Mouse (Mus musculus) induced T-regulatory cell, adult 2 months (primary cell): ENCODE results near the gene Ankrd65.
"Not testable (repeated sequence)": the region's sequence is repeated elsewhere in the genome, so short reads cannot be mapped to it uniquely, and the experiment has no call there.

Experiments
- DNase-seq: peaks from one replicate; pipeline ENCODE4 v3.0.0-alpha.2; 2012; ENCODE audit warnings: low read depth

Ankrd65 gene

GRCm38 (mm10) chr4:155774971-155775740, 15.1 kb upstream of the Ankrd65 start:
- peak; percentile 24 for DNase-seq

DNA sequence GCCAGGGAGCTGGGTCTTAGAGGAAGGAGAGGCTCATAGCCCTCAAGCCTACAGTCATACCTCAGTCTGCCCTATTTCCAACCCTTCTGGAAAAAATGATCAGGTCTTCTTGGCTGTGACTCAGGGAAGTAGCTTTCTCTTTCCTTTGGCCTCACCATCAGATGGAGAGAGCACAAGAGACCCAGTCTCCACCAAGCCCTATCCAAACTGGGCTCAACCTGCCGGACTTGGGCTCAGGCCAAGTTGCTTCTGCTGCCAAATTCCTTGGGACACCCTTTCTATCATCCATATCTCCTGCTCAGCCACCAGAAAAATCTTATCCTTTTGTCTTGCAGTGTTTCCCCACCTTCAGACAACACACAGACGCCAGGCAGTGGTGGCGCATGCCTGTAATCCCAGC, 14.4 kb upstream of the Ankrd65 start:
- DNase-seq, result no peak

DNA sequence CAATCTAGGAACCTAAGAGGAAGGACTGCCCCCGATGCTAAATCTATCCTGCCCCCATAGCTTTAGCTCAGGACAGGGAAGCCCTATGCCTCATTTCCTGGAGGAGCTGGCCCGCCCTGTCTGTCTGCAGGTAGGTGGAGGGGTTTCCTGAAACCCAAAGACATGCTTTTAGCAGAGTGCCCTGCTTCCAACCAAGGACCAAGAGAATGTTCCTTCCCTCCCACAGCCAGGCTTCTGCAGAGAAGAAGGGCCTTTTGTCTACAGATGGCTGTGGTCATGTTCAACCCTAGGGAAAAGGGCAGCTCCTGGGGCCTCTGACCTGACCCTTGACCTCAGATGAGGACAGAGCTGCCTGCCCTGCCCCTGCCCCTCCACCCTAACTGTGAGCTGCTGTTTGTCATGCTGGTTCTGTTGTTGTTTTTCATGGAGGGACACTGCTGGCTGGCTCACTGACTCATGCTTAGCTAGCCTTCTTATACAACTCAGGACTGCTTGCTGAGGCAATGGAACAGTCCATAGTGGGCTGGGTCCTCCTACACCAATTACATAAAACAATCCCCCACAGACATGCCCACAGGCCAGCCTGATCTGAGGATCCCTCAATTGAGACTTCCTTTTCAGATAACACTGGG, 13.4 kb upstream of the Ankrd65 start:
- DNase-seq, result no peak

DNA sequence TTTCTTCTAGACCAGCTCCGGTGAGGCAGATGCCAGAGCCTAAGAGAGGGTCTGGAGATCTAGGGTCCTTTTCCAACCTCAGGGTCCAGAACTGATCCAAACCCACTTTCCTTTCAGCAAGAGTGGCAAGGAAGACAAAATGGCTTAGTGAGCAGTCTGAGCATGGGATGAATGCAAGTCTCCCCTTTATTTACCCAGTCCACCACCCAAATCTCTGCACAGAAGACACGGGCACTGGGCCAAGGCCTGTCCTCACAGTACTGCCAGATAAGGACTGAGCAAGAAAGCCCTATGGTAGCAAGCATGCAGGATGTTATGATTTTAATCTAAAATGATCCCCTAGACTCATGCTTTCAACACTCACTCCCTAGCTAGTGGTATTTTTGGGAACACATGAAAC, 12.4 kb upstream of the Ankrd65 start:
- no peak for DNase-seq

DNA sequence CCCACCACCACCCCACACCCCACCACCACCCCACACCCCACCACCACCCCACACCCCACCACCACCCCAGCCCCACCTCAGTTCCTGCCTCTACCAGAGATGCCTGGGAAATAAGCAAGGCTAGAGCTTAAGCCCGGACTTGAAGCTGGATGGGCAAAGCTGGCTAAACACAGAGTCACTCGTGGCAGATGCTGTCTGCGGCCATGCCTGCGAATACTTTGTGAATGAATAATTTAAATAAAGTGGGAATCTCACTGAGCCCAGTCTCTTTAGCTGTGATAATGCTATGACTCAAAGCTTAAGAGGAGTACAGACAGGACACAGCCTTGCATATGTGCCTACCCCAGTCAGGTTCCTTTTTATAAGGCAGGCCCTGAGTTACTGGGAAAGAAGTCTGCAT, 10.7 kb upstream of the Ankrd65 start:
- no peak for DNase-seq

DNA sequence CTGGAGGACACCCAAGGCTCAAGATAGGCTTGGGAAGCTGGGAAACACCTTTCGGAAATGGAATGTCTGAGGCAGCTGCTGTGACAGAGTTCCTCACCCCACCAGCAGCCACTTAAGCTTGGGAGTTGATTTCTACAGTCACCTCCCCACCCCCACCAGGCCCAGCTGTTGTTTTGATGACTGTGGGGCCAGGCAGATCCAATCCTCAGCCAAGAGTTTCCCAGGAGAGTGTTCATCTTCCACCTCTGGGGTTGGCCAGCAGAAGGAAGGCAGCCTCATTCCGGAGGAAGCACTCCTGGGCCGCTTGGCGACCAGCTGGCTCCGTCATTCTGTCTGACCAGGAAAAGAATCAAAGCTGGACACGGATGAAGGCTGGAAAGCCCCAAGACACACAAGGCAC, 9.3 kb upstream of the Ankrd65 start:
- no peak for DNase-seq

GRCm38 (mm10) chr4:155783486-155784080, 6.7 kb upstream of the Ankrd65 start:
- DNase-seq, result no peak

- peak; percentile 73 for DNase-seq
Observed at GRCm38 (mm10) chr4:155784081-155784701, 6.0 kb upstream of the Ankrd65 start.

GRCm38 (mm10) chr4:155785246-155785645, 5.0 kb upstream of the Ankrd65 start:
- DNase-seq, result no peak

- peak; percentile 26 for DNase-seq
Observed at GRCm38 (mm10) chr4:155785819-155786218, 4.4 kb upstream of the Ankrd65 start, which contains the start of gene Tmem88b. Gene Tmem88b (minus strand): TSS chr4:155785874.

- DNase-seq, result no peak
Observed at GRCm38 (mm10) chr4:155788300-155788699, 1.9 kb upstream of the Ankrd65 start.

DNA sequence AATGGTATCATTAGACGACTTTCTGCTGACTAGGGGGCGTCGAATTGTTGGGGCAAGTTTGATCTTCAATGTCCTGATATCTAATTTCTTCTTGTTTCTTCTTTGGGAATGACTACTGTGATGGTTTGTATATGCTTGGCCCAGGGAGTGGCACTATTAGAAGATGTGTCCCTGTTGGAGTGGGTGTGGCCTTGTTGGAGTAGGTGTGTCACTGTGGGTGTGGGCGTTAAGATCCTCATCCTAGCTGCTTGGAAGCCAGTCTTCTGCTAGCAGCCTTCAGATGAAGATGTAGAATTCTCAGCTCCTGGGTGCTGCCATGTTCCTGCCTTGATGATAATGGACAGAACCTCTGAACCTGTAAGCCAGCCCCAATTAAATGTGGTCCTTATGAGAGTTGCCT, 1.4 kb upstream of the Ankrd65 start:
- DNase-seq, result not testable (repeated sequence)

GRCm38 (mm10) chr4:155790650-155791161, 467 bp downstream of the Ankrd65 start:
- DNase-seq, result no peak

DNA sequence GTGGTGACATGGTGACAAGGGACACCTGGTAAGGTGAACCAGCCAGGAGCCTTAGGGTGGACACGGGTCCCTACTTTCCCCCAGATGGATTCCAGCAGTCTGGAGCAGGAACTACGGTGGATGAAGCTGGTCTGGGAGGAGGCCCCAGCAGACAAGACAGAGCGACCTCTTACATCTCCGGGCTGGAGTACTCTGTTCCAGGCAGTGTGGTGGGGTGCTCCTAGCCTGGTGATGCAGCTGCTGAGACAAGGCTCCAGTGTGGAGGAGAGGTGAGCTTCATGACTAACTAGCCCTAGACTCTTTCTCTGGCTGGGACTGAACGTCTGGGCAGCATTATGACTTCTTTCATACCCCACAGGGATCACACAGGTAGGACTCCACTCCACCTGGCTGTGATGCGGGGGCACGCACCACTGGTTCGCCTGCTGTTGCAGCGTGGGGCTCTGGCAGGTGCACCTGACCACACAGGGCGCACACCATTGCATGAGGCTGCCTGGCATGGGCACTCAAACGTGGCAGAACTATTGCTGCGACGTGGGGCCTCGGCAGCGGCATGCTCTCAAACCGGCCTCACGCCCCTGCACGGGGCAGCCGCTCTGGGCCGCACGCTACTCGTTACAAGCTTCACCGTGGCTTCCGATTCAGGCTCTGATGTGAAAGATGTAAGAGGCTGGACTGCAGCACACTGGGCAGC, 1.1 kb downstream of the Ankrd65 start:
- DNase-seq, result no peak

DNA sequence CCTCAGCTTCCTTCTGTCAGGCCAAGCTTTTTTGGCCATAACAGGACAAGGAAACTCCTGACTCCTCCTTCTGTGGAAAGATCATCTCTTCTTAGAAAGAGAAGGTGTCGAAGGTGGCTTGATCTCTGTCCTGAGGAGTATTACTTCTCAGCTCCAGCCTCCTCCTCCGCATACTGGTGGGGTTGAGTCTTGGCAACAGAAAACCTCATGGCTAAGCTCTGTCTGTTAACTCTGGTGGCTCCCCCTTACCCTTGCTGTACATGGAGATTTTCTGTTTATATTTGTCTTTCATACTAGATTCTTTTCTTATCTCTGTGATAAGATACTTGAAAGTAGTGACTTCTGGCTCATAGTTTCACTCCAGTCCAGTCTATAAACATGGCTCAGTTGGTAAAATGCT, 3.5 kb downstream of the Ankrd65 start:
- DNase-seq, result no peak

DNA sequence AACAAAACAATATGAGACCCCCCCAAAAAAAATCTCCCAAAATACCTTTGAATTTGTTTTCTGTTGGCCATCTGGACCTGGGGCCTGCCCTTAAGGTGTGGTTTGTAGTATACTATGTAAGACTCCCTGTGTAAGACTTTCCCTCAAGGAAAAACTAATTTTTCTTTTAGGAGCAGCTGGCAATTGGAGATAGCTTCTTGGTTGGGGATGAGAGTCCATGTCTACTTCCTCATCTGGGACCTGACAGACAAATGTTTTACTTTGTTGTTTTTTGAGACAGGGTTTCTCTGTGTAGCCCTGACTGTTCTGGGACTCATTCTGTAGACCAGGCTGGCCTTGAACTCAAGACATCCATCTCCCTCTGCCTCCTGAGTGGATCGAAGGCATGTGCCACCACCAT, 11.8 kb downstream of the Ankrd65 start:
- no peak for DNase-seq

DNA sequence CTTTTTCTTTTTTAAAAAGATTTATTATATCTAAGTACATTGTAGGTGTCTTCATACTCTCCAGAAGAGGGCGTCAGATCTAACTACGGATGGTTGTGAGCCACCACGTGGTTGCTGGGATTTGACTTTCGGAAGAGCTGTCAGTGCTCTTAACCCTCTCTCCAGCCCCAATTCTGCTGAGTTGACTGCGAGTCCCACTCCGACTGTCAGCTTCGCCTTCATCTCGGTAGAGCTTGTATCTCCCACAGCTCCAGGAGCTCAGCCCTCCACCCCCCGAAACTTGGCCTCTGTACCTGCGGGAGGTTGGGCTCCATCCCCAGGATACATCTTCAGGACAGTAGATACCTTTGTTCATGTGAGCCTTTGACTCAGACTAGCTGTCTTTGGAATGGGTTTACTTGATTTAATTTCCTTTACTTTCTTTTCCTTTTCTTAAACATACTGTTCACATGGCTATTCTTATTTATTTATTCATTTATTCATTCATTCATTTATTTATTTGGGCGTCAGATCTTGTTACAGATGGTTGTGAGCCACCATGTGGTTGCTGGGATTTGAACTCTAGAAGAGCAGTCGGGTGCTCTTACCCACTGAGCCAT, 12.6 kb downstream of the Ankrd65 start, which contains the start of gene Mrpl20:
TSS of gene Mrpl20 (plus strand) at position 138 of the 599 bp plus-strand sequence.
- DNase-seq, result peak; percentile 70

- DNase-seq, result peak; percentile 98
Observed at GRCm38 (mm10) chr4:155803340-155804041, 13.3 kb downstream of the Ankrd65 start.

DNA sequence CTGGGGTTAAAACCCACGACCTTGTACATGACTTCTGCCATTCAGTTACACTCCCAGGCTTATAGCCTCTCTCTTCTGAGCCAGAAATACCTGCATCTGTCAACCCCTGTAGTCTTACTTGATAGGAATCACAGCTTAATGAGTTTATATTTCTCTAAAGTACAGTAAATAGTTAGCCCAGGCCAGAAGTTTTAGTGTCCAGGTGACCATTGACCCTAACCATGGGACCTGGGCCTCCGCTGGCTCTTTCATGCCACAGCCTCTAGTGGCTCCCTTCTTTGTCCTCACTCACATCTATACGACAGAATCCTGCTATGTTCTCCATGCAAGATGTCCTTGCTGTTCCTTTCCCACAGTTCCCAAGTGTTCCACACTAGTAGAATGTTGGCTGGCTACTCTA, 17.6 kb downstream of the Ankrd65 start:
- DNase-seq, result no peak

GRCm38 (mm10) chr4:155811929-155812664, 21.9 kb downstream of the Ankrd65 start, which contains the start of gene Ccnl2:
Gene Ccnl2 (plus strand): TSS chr4:155812489.
- DNase-seq, result peak; percentile 98
